Mouse (Mus musculus): ENCODE data around the gene Rtkn2. TPM values are rescaled to one million over a fixed set of nuclear protein-coding genes. Genes with fewer than 3 reads are reported as not detected.

The Rtkn2 gene
- polyA plus RNA-seq, 1 experiment: 3.5 TPM

- Histone ChIP-seq H3K4me3 (no peak overlapping the region), H3ac (ENCODE audit: control insufficient read depth, insufficient read length) (no peak overlapping the region), H3K4me2 (ENCODE audit: low read depth) (no peak overlapping the region), H3K79me2 (ENCODE audit: control insufficient read depth, insufficient read depth) (no peaks in the 10 kb centered on the region), H3K27me3 (ENCODE audit: control insufficient read depth, insufficient read depth, insufficient read length) (no peaks in the 10 kb centered on the region), H3K36me3 (ENCODE audit: control insufficient read depth, insufficient read depth) (no peaks in the 10 kb centered on the region)
- no peak for TF ChIP-seq POLR2AphosphoS2 (IDR thresholded peaks at IDR 0.05; ENCODE audit: insufficient read length, low read depth)
- TF ChIP-seq SRF (IDR thresholded peaks at IDR 0.05; ENCODE audit: control insufficient read depth, insufficient read length, low read depth): no peak
- no peak for TF ChIP-seq USF1 (IDR thresholded peaks at IDR 0.05; ENCODE audit: low read depth)
These were observed 65.5 kb downstream of the Rtkn2 start for GRCm38 (mm10) chr10:68044864-68045263.

GRCm38 (mm10) chr10:68048641-68049305 is 69.4 kb downstream of the Rtkn2 start:
- Histone ChIP-seq H3K79me2 (ENCODE audit: control insufficient read depth, insufficient read depth) (no peaks in the 10 kb centered on the region), H3K4me3 (no peak overlapping the region), H3K4me2 (ENCODE audit: low read depth) (no peak overlapping the region), H3K36me3 (ENCODE audit: control insufficient read depth, insufficient read depth) (no peaks in the 10 kb centered on the region), H3ac (ENCODE audit: control insufficient read depth, insufficient read length) (no peak overlapping the region), H3K27me3 (ENCODE audit: control insufficient read depth, insufficient read depth, insufficient read length) (no peaks in the 10 kb centered on the region)
- TF ChIP-seq TCF3 (IDR thresholded peaks at IDR 0.05; ENCODE audit: insufficient read length, low read depth): no peak
- TF ChIP-seq USF1 (IDR thresholded peaks at IDR 0.05; ENCODE audit: low read depth): no peak
- TF ChIP-seq E2F4 (IDR thresholded peaks at IDR 0.05; ENCODE audit: insufficient read depth): no peak
- no peak for TF ChIP-seq MAX (IDR thresholded peaks at IDR 0.05; ENCODE audit: low read depth)
- no peak for TF ChIP-seq REST (IDR thresholded peaks at IDR 0.05; ENCODE audit: insufficient read depth, insufficient read length)
- TF ChIP-seq MYOG (IDR thresholded peaks at IDR 0.05; ENCODE audit: control insufficient read depth in 1 of 3, insufficient read depth in 1 of 3, insufficient read length in 2 of 3, low read depth in 2 of 3): no peak
- TF ChIP-seq CEBPB (IDR thresholded peaks at IDR 0.05; ENCODE audit: insufficient read depth, poor library complexity, severe bottlenecking): no peak
- no peak for TF ChIP-seq MYOD1 (IDR thresholded peaks at IDR 0.05; ENCODE audit: control insufficient read depth in 1 of 3, insufficient read length in 2 of 3, low read depth in 2 of 3)
- TF ChIP-seq POLR2AphosphoS2 (IDR thresholded peaks at IDR 0.05; ENCODE audit: insufficient read length, low read depth): no peak
- no peak for TF ChIP-seq SRF (IDR thresholded peaks at IDR 0.05; ENCODE audit: control insufficient read depth, insufficient read length, low read depth)
- TF ChIP-seq POLR2A (IDR thresholded peaks at IDR 0.05; ENCODE audit: insufficient read length, low read depth): no peak
- no peak for TF ChIP-seq TCF12 (IDR thresholded peaks at IDR 0.05; ENCODE audit: insufficient read depth, poor library complexity, severe bottlenecking)

DNA sequence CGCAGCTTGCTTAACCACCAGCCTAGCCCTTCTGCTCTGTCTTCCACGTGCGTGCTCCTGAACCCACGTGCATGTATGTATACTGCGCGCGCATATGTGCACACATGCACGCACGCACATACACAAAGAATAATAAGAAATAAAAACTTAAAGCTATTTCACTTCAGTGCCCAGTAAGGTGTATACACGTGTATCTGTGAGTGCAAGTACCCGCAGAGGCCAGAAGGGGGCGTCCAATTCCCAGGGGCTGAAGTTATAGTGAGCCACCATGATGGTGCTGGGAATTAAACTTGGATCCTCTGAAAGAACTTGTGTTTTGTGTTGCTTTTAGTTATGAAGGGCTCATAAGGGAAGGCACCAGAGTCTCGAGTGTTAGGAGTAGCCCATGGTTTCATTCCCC is 71.5 kb downstream of the Rtkn2 start:
- H3K4me3 ChIP-seq: no peak overlapping the region
- no peaks in the 10 kb centered on the region for H3K79me2 ChIP-seq (ENCODE audit: control insufficient read depth, insufficient read depth)
- no peak overlapping the region for H3ac ChIP-seq (ENCODE audit: control insufficient read depth, insufficient read length)
- no peak for TF ChIP-seq REST (IDR thresholded peaks at IDR 0.05; ENCODE audit: insufficient read depth, insufficient read length)
- no peak for TF ChIP-seq MAX (IDR thresholded peaks at IDR 0.05; ENCODE audit: low read depth)
- TF ChIP-seq MYOD1 (IDR thresholded peaks at IDR 0.05; ENCODE audit: control insufficient read depth in 1 of 3, insufficient read length in 2 of 3, low read depth in 2 of 3): no peak
- no peak for TF ChIP-seq TCF3 (IDR thresholded peaks at IDR 0.05; ENCODE audit: insufficient read length, low read depth)
- no peak for TF ChIP-seq MYOG (IDR thresholded peaks at IDR 0.05; ENCODE audit: control insufficient read depth in 1 of 3, insufficient read depth in 1 of 3, insufficient read length in 2 of 3, low read depth in 2 of 3)
- no peak for TF ChIP-seq USF1 (IDR thresholded peaks at IDR 0.05; ENCODE audit: low read depth)
- no peak for TF ChIP-seq E2F4 (IDR thresholded peaks at IDR 0.05; ENCODE audit: insufficient read depth)
- TF ChIP-seq POLR2AphosphoS2 (IDR thresholded peaks at IDR 0.05; ENCODE audit: insufficient read length, low read depth): no peak
- no peaks in the 10 kb centered on the region for H3K36me3 ChIP-seq (ENCODE audit: control insufficient read depth, insufficient read depth)
- no peak overlapping the region for H3K4me2 ChIP-seq (ENCODE audit: low read depth)
- no peaks in the 10 kb centered on the region for H3K27me3 ChIP-seq (ENCODE audit: control insufficient read depth, insufficient read depth, insufficient read length)

DNA sequence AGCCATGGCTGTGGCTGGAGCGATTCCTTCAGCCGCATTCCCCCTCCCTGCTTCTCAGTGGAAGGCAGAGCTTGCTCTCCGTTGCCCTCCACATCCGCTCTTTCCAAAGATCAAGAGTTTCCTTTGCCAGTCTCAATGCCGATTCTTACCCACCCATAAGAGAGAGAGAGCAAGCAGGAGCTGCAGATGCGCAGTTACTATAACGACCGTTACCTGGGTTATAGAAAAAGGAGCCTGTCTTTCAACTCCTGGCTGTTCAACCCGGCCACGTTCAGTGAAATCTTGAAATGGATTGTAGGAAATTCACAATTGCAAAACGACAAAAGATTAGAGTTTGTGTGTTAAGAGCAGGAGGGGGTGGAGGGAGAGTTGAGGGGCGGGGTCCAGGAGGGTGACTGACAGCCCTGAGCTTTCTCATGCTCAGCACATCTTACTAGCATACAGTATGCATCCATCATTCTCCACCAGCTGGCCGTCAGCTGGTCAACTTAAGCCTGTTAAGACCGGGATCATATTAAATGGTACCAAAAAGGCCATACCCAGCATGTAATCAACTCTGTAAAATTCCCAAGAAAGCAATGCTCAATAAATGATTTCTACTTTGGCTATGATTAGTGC is 72.1 kb downstream of the Rtkn2 start:
- no peak overlapping the region for H3ac ChIP-seq (ENCODE audit: control insufficient read depth, insufficient read length)
- no peak overlapping the region for H3K4me3 ChIP-seq
- no peaks in the 10 kb centered on the region for H3K79me2 ChIP-seq (ENCODE audit: control insufficient read depth, insufficient read depth)
- TF ChIP-seq POLR2AphosphoS2 (IDR thresholded peaks at IDR 0.05; ENCODE audit: insufficient read length, low read depth): no peak
- no peak for TF ChIP-seq E2F4 (IDR thresholded peaks at IDR 0.05; ENCODE audit: insufficient read depth)
- TF ChIP-seq MYOG (IDR thresholded peaks at IDR 0.05; ENCODE audit: control insufficient read depth in 1 of 3, insufficient read depth in 1 of 3, insufficient read length in 2 of 3, low read depth in 2 of 3): no peak
- TF ChIP-seq CEBPB (IDR thresholded peaks at IDR 0.05; ENCODE audit: insufficient read depth, poor library complexity, severe bottlenecking): no peak
- no peak for TF ChIP-seq MAX (IDR thresholded peaks at IDR 0.05; ENCODE audit: low read depth)
- no peak for TF ChIP-seq TCF3 (IDR thresholded peaks at IDR 0.05; ENCODE audit: insufficient read length, low read depth)
- TF ChIP-seq SRF (IDR thresholded peaks at IDR 0.05; ENCODE audit: control insufficient read depth, insufficient read length, low read depth): no peak
- TF ChIP-seq TCF12 (IDR thresholded peaks at IDR 0.05; ENCODE audit: insufficient read depth, poor library complexity, severe bottlenecking): no peak
- TF ChIP-seq MYOD1 (IDR thresholded peaks at IDR 0.05; ENCODE audit: control insufficient read depth in 1 of 3, insufficient read length in 2 of 3, low read depth in 2 of 3): no peak
- TF ChIP-seq REST (IDR thresholded peaks at IDR 0.05; ENCODE audit: insufficient read depth, insufficient read length): no peak
- no peak for TF ChIP-seq USF1 (IDR thresholded peaks at IDR 0.05; ENCODE audit: low read depth)
- no peak for TF ChIP-seq POLR2A (IDR thresholded peaks at IDR 0.05; ENCODE audit: insufficient read length, low read depth)
- H3K36me3 ChIP-seq (ENCODE audit: control insufficient read depth, insufficient read depth): no peaks in the 10 kb centered on the region
- no peak overlapping the region for H3K4me2 ChIP-seq (ENCODE audit: low read depth)
- no peaks in the 10 kb centered on the region for H3K27me3 ChIP-seq (ENCODE audit: control insufficient read depth, insufficient read depth, insufficient read length)

GRCm38 (mm10) chr10:68052307-68052706 is 72.9 kb downstream of the Rtkn2 start:
- no peak overlapping the region for H3K4me2 ChIP-seq (ENCODE audit: low read depth)
- H3K79me2 ChIP-seq (ENCODE audit: control insufficient read depth, insufficient read depth): no peaks in the 10 kb centered on the region
- H3ac ChIP-seq (ENCODE audit: control insufficient read depth, insufficient read length): no peak overlapping the region
- H3K27me3 ChIP-seq (ENCODE audit: control insufficient read depth, insufficient read depth, insufficient read length): no peaks in the 10 kb centered on the region
- no peak overlapping the region for H3K4me3 ChIP-seq
- TF ChIP-seq MYOD1 (IDR thresholded peaks at IDR 0.05; ENCODE audit: control insufficient read depth in 1 of 3, insufficient read length in 2 of 3, low read depth in 2 of 3): no peak
- TF ChIP-seq TCF3 (IDR thresholded peaks at IDR 0.05; ENCODE audit: insufficient read length, low read depth): no peak
- TF ChIP-seq USF1 (IDR thresholded peaks at IDR 0.05; ENCODE audit: low read depth): no peak
- TF ChIP-seq CEBPB (IDR thresholded peaks at IDR 0.05; ENCODE audit: insufficient read depth, poor library complexity, severe bottlenecking): no peak
- no peak for TF ChIP-seq TCF12 (IDR thresholded peaks at IDR 0.05; ENCODE audit: insufficient read depth, poor library complexity, severe bottlenecking)
- TF ChIP-seq REST (IDR thresholded peaks at IDR 0.05; ENCODE audit: insufficient read depth, insufficient read length): no peak
- no peak for TF ChIP-seq SRF (IDR thresholded peaks at IDR 0.05; ENCODE audit: control insufficient read depth, insufficient read length, low read depth)
- TF ChIP-seq MAX (IDR thresholded peaks at IDR 0.05; ENCODE audit: low read depth): no peak
- no peak for TF ChIP-seq MYOG (IDR thresholded peaks at IDR 0.05; ENCODE audit: control insufficient read depth in 1 of 3, insufficient read depth in 1 of 3, insufficient read length in 2 of 3, low read depth in 2 of 3)
- TF ChIP-seq POLR2A (IDR thresholded peaks at IDR 0.05; ENCODE audit: insufficient read length, low read depth): no peak
- no peak for TF ChIP-seq E2F4 (IDR thresholded peaks at IDR 0.05; ENCODE audit: insufficient read depth)
- TF ChIP-seq POLR2AphosphoS2 (IDR thresholded peaks at IDR 0.05; ENCODE audit: insufficient read length, low read depth): no peak
- H3K36me3 ChIP-seq (ENCODE audit: control insufficient read depth, insufficient read depth): no peaks in the 10 kb centered on the region
